In genomic region chr2:76843162-76843561, GRCm38 (mm10) we compare ENCODE assay signal across 17 mouse cellular contexts.
A peak's percentile ranks its signal among the peaks of the same experiment; 100 is the strongest.
DNase-seq lines count a peak whose midpoint lies in the region; ATAC-seq and TF ChIP-seq lines count a peak whose summit lies in the region.
"Had no signal": no experiment of that assay in that cellular context is flagged by ENCODE, and none has a peak within 500 bp of the region (broad histone marks: within the 10 kb centered on the region; RNA-seq: fewer than 3 reads in every experiment).

No protein-coding gene starts in this region.

- H3K9me3 ChIP-seq in E14TG2a.4 (ENCODE audit: low read length), result no peaks in the 10 kb centered on the region
- no peaks in the 10 kb centered on the region for H3K9me3 ChIP-seq in forebrain, embryonic 14.5 days (replicated peaks; ENCODE audit: control insufficient read depth, low read length)
- H3K9me3 ChIP-seq: forebrain, embryonic 12.5 days; hindbrain, embryonic 15.5 days; neural tube, embryonic 13.5 days; stomach, embryonic 15.5 days had no signal

- ATAC-seq in frontal cortex, adult (ENCODE audit: low TSS enrichment), result no peak
- ATAC-seq in forebrain, embryonic 14.5 days, result no peak
- ATAC-seq: midbrain, embryonic 16.5 days had no signal

- no peak overlapping the region for H3K4me2 ChIP-seq in forebrain, embryonic 14.5 days (ENCODE audit: low read length)
- H3K4me2 ChIP-seq: forebrain, embryonic 12.5 days; hindbrain, embryonic 15.5 days; neural tube, embryonic 13.5 days; stomach, embryonic 15.5 days had no signal

- H3K4me1 ChIP-seq in cerebellum, adult 2 months (ENCODE audit: control insufficient read depth, insufficient read depth, low read length), result no peaks in the 10 kb centered on the region
- no peaks in the 10 kb centered on the region for H3K4me1 ChIP-seq in E14TG2a.4 (replicated peaks; ENCODE audit: low read depth, low read length)
- H3K4me1 ChIP-seq in forebrain, embryonic 14.5 days (ENCODE audit: control insufficient read depth, insufficient read depth, low read length), result no peaks in the 10 kb centered on the region
- H3K4me1 ChIP-seq: forebrain, embryonic 12.5 days; hindbrain, embryonic 15.5 days; neural tube, embryonic 13.5 days; stomach, embryonic 15.5 days had no signal

- DNase-seq in cerebellum, adult 2 months, result no peak
- no peak for DNase-seq in cerebellum, adult 11-12 months
- no peak for DNase-seq in layer of hippocampus, adult 2 months (ENCODE audit: low spot score in 2 of 2)
- DNase-seq in layer of hippocampus, postnatal 14 days (ENCODE audit: low spot score in 2 of 2), result no peak
- DNase-seq in embryo, embryonic 10 days (ENCODE audit: low spot score), result peak; percentile 20
- DNase-seq in forebrain, embryonic 14.5 days (ENCODE audit: low spot score), result no peak
- DNase-seq: adrenal gland, adult 8-10 months; cerebellum, postnatal 25 days; kidney, adult 9 months; thymus, postnatal 36 days had no signal

- no peaks in the 10 kb centered on the region for H3K36me3 ChIP-seq in E14TG2a.4 (ENCODE audit: insufficient read depth, low read length)
- H3K36me3 ChIP-seq in forebrain, embryonic 14.5 days (ENCODE audit: control insufficient read depth, insufficient read depth, low read length), result no peaks in the 10 kb centered on the region
- H3K36me3 ChIP-seq: forebrain, embryonic 12.5 days; hindbrain, embryonic 15.5 days; neural tube, embryonic 13.5 days; stomach, embryonic 15.5 days had no signal

- H3K27me3 ChIP-seq in cerebellum, adult 2 months (ENCODE audit: control insufficient read depth, insufficient read depth, low read length), result no peaks in the 10 kb centered on the region
- no peaks in the 10 kb centered on the region for H3K27me3 ChIP-seq in E14TG2a.4 (ENCODE audit: insufficient read depth, low read length)
- H3K27me3 ChIP-seq in forebrain, embryonic 14.5 days (replicated peaks; ENCODE audit: control insufficient read depth, insufficient read depth, low read length), result no peaks in the 10 kb centered on the region
- H3K27me3 ChIP-seq: forebrain, embryonic 12.5 days; hindbrain, embryonic 15.5 days; neural tube, embryonic 13.5 days; stomach, embryonic 15.5 days had no signal

- no peak overlapping the region for H3K27ac ChIP-seq in cerebellum, adult 2 months (ENCODE audit: insufficient read depth, low read length)
- no peak overlapping the region for H3K27ac ChIP-seq in layer of hippocampus, adult 2 months
- H3K27ac ChIP-seq in forebrain, embryonic 14.5 days (ENCODE audit: low read depth, low read length), result no peak overlapping the region
- H3K27ac ChIP-seq: forebrain, embryonic 12.5 days; hindbrain, embryonic 15.5 days; neural tube, embryonic 13.5 days; stomach, embryonic 15.5 days had no signal

- TF ChIP-seq POLR2A in cerebellum, adult 2 months (IDR thresholded peaks at IDR 0.05; ENCODE audit: borderline replicate concordance, insufficient read depth, low read length), result no peak

- TF ChIP-seq CTCF in cerebellum, adult 2 months (IDR thresholded peaks at IDR 0.05; ENCODE audit: borderline replicate concordance, insufficient read depth, low read depth, low read length), result 0 out of 2 replicates have a peak, but pooled peaks have one; percentile 8
- peak; percentile 58 for TF ChIP-seq CTCF in layer of hippocampus, adult 2 months (conservative IDR thresholded peaks at IDR 0.05)
- peak; percentile 44 for TF ChIP-seq CTCF in E14TG2a.4 (conservative IDR thresholded peaks at IDR 0.05; ENCODE audit: low read length)

- no peak overlapping the region for H3K9ac ChIP-seq in forebrain, embryonic 14.5 days (ENCODE audit: low read length)
- H3K9ac ChIP-seq: forebrain, embryonic 12.5 days; hindbrain, embryonic 15.5 days; neural tube, embryonic 13.5 days; stomach, embryonic 15.5 days had no signal

- WGBS in cerebellum, adult 2 months, result 81% methylated on average over 1 of the region's 1 CpGs
- WGBS in forebrain, embryonic 14.5 days, result 56% methylated on average over 1 of the region's 1 CpGs

- no peak overlapping the region for H3K4me3 ChIP-seq in cerebellum, adult 2 months (replicated peaks; ENCODE audit: insufficient read depth, low read depth, low read length)
- H3K4me3 ChIP-seq in layer of hippocampus, adult 2 months, result no peak overlapping the region
- H3K4me3 ChIP-seq in E14TG2a.4 (replicated peaks; ENCODE audit: low read length), result no peak overlapping the region
- no peak overlapping the region for H3K4me3 ChIP-seq in forebrain, embryonic 14.5 days (ENCODE audit: low read depth, low read length)
- H3K4me3 ChIP-seq: forebrain, embryonic 12.5 days; hindbrain, embryonic 15.5 days; neural tube, embryonic 13.5 days; stomach, embryonic 15.5 days had no signal

Comparison
In these comparisons a context has a peak if more than half of its experiments do, and no peak if none do; other contexts are left out.
1. CTCF ChIP-seq: peak in every context shown above with its lines; median percentile 58 in layer of hippocampus, adult 2 months; 44 in E14TG2a.4; 8 in cerebellum, adult 2 months.